Mouse (Mus musculus) limb, embryonic 15.5 days (tissue): ENCODE results near the gene Nyx. TPM values are rescaled to one million over a fixed set of nuclear protein-coding genes. Genes with fewer than 3 reads are reported as not detected.

Source experiments
- ATAC-seq: fragments of 200-750 bp; cut with Nextera tagmentation; 2 replicates; pipeline ENCODE4 v1.8.0; 2017; ENCODE audit warnings: low read depth, moderate TSS enrichment; ENCODE audit not compliant: insufficient number of reproducible peaks, low FRiP score, low TSS enrichment
- H3K27ac ChIP-seq: fragments of 300-500 bp; sonication (generic); 2 replicates; pipeline ENCODE4 v1.5.1; 2015; ENCODE audit warnings: moderate library complexity, mild to moderate bottlenecking, inconsistent platforms
- H3K27me3 ChIP-seq: fragments of 300-500 bp; sonication (generic); 2 replicates; pipeline ENCODE4 v1.6.1; 2015; ENCODE audit warnings: inconsistent platforms
- H3K36me3 ChIP-seq: fragments of 300-500 bp; sonication (generic); 2 replicates; pipeline ENCODE4 v1.6.1; 2015; ENCODE audit warnings: inconsistent platforms
- H3K4me1 ChIP-seq: fragments of 300-500 bp; sonication (generic); 2 replicates; pipeline ENCODE4 v1.6.1; 2015; ENCODE audit warnings: inconsistent platforms
- H3K4me2 ChIP-seq: fragments of 300-500 bp; sonication (generic); 2 replicates; pipeline ENCODE4 v1.6.1; 2015; ENCODE audit warnings: mild to moderate bottlenecking, inconsistent platforms
- H3K4me3 ChIP-seq: fragments of 300-500 bp; sonication (generic); 2 replicates; pipeline ENCODE4 v1.5.1; 2015; ENCODE audit warnings: mild to moderate bottlenecking, inconsistent platforms
- H3K9ac ChIP-seq: fragments of 300-500 bp; sonication (generic); 2 replicates; pipeline ENCODE4 v1.6.1; 2015; ENCODE audit warnings: inconsistent platforms
- H3K9me3 ChIP-seq: fragments of 300-500 bp; sonication (generic); 2 replicates; pipeline ENCODE4 v1.6.1; 2016; ENCODE audit warnings: inconsistent platforms
- WGBS: fragments of 180-500 bp; shearing (Covaris S2); methylation state at CpG from one replicate; pipeline ENCODE4 v1.1.7; 2015; 5-methylcytosine and 5-hydroxymethylcytosine counted together
- polyA plus RNA-seq: library from polyadenylated mRNA; unstranded; fragments of >200 nt; fragmentation: Nextera tagmentation; extraction: Ambion mirVana; gene quantifications from 2 replicates; pipeline ENCODE4 v1.2.1, GENCODE M21; 2015

Nyx gene
- polyA plus RNA-seq, 1 experiment from 2014 or later, result 0.04 TPM

DNA sequence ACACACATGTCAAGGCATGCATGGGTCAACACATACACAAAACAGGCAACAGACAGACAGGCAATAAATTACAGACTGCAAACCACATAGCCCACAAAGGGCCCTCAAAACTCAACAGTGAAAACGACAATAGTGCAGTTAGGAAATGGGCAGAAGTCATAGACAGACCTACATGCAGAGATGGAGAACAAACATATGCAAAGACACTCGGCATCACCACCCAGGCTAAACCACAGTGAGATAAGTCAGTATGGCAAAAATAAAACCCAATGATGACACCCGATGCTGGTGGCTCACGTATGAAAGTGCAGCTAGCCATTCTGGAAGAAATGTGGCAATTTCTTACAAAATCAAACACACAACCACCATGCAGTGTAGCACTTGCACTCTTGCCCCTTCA, 34.4 kb downstream of the Nyx start:
- H3K9ac ChIP-seq, result no peak overlapping the region
- ATAC-seq, result no peak
- no peak overlapping the region for H3K4me2 ChIP-seq
- H3K36me3 ChIP-seq, result no peaks in the 10 kb centered on the region
- WGBS, result 80% methylated on average over 4 of the region's 4 CpGs
- H3K4me3 ChIP-seq, result no peak overlapping the region
- H3K27me3 ChIP-seq, result no peaks in the 10 kb centered on the region; the same call in 1 of the 2 replicates
- no peaks in the 10 kb centered on the region for H3K4me1 ChIP-seq
- H3K9me3 ChIP-seq, result no peaks in the 10 kb centered on the region
- H3K27ac ChIP-seq, result no peak overlapping the region

DNA sequence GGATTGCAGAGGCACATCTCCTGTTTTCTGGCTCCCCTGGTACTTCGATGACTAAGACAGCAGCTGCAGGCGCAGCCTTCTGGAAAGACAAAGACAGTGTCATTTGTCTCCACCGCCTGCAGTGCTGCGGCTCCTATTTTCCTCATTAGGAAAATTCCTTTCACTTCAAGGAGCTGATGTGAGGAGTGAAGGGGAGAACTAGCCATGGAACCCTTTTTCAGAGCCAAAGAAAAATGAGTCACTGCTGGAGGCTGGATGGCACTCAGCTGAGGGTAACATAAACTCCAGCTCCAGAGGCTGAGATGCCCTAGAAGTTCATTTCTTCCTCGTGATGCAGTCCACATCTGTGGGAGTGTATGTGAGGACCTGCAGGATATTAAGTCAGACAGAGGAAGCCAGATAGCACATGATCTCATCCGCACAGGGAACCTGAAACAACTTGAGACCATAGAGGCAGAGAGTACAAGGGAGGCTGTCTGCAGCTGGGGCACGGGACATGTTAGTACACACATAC, 37.0 kb downstream of the Nyx start:
- no peak for ATAC-seq
- Histone ChIP-seq H3K4me2 (no peak overlapping the region), H3K36me3 (no peaks in the 10 kb centered on the region), H3K9me3 (no peaks in the 10 kb centered on the region), H3K27me3 (no peaks in the 10 kb centered on the region; the same call in 1 of the 2 replicates), H3K27ac (no peak overlapping the region), H3K4me3 (no peak overlapping the region), H3K9ac (no peak overlapping the region), H3K4me1 (no peaks in the 10 kb centered on the region)
- 64% methylated on average over 7 of the region's 7 CpGs for WGBS

DNA sequence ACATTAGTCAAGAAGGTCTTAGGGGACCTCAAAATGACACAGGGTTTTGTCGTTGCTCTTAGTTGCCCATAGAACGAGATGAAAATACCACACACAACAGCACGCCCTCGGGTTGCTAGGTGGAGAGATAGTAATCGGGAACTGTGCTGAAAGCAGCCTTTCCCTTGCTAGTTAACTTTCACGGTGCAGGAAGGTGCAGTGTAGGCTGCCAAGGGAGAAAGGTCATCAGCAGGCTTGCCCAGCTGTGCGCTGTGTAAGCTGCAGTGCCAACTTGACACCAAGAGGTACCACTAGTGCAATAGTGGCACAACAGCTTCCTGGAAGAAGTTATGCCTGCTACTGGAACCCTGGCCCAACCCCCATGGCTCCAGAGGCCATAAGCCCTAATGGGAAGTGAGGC, 38.5 kb downstream of the Nyx start:
- Histone ChIP-seq H3K9me3 (no peaks in the 10 kb centered on the region), H3K4me3 (no peak overlapping the region), H3K27me3 (no peaks in the 10 kb centered on the region; the same call in 1 of the 2 replicates), H3K9ac (no peak overlapping the region), H3K36me3 (no peaks in the 10 kb centered on the region), H3K4me1 (no peaks in the 10 kb centered on the region), H3K4me2 (no peak overlapping the region), H3K27ac (no peak overlapping the region)
- WGBS, result 79% methylated on average over 7 of the region's 7 CpGs
- ATAC-seq, result no peak

DNA sequence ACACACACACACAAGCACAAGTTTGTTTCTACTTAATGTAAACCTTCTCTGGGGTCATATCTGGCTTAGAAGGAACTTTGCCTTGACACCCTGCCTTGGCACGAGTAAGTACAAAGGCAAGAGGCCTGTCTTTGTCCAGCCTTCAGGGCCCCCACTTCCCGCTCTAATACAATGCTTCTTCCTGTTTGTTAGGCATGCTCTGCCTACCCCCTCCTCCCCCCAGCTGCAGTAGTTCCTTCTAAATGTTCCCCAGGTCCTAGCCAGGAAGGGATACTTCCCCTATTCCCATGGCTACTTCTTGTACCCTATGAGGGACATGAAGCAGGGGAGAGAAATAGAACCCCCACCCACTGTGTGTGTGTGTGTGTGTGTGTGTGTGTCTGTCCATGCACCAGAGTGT, 40.5 kb downstream of the Nyx start:
- H3K36me3 ChIP-seq, result no peaks in the 10 kb centered on the region
- no peak overlapping the region for H3K9ac ChIP-seq
- no peaks in the 10 kb centered on the region for H3K9me3 ChIP-seq
- no peaks in the 10 kb centered on the region for H3K4me1 ChIP-seq
- ATAC-seq, result no peak
- H3K27ac ChIP-seq, result no peak overlapping the region
- no peak overlapping the region for H3K4me3 ChIP-seq
- H3K27me3 ChIP-seq, result no peaks in the 10 kb centered on the region; the same call in 1 of the 2 replicates
- no peak overlapping the region for H3K4me2 ChIP-seq
- WGBS, result 69% methylated on average over 2 of the region's 2 CpGs

DNA sequence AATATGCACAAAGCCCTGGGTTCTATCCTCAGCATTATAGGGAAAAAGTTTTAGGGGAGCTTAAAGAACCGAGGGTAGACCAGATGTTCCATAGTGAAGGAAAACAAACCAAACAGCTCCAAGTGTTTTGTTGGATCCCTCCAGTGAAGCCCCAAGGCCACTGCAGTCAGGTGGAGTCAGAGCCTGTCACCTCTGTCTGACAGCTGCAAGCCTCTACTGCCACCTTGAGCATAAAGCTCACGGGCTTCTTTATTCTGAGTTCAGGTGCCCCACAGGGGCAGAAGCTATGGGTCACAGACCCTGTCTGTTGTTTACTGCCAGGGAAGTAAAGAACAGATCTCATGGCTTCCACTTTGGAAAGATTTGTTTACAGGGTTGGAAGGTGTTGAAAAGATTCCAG, 47.2 kb downstream of the Nyx start:
- no peak for ATAC-seq
- WGBS, result 45% methylated on average over 2 of the region's 2 CpGs
- Histone ChIP-seq H3K9ac (no peak overlapping the region), H3K9me3 (no peaks in the 10 kb centered on the region), H3K27me3 (peaks cover 5% of the 10 kb centered on the region; the same call in 1 of the 2 replicates), H3K4me2 (no peak overlapping the region), H3K4me3 (no peak overlapping the region), H3K36me3 (no peaks in the 10 kb centered on the region; the same call in 1 of the 2 replicates), H3K27ac (no peak overlapping the region), H3K4me1 (no peaks in the 10 kb centered on the region)

DNA sequence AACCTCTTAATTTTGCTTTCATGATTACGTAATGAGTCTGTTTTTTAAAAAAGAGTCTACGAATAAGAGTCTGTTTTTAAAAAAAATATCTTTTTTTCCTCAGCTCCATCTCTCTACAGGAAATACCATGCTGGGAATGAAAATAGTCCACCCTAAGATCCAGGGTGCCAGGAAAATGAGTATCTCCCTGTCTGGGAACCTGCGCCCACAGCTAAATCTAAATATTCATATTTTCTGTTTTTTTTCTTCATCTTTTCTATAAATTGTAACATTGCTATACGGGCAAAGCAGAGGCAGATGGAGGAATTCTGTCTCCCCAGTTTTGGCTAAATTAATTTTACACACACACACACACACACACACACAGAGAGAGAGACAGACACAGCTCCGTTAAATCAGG, 48.0 kb downstream of the Nyx start:
- H3K4me3 ChIP-seq, result no peak overlapping the region
- WGBS, result 84% methylated on average over 5 of the region's 5 CpGs
- H3K4me2 ChIP-seq, result no peak overlapping the region
- no peaks in the 10 kb centered on the region; the same call in 1 of the 2 replicates for H3K36me3 ChIP-seq
- H3K9ac ChIP-seq, result no peak overlapping the region
- no peak overlapping the region for H3K27ac ChIP-seq
- no peaks in the 10 kb centered on the region for H3K4me1 ChIP-seq
- no peak for ATAC-seq
- H3K9me3 ChIP-seq, result no peaks in the 10 kb centered on the region
- peaks cover 5% of the 10 kb centered on the region; the same call in 1 of the 2 replicates for H3K27me3 ChIP-seq

DNA sequence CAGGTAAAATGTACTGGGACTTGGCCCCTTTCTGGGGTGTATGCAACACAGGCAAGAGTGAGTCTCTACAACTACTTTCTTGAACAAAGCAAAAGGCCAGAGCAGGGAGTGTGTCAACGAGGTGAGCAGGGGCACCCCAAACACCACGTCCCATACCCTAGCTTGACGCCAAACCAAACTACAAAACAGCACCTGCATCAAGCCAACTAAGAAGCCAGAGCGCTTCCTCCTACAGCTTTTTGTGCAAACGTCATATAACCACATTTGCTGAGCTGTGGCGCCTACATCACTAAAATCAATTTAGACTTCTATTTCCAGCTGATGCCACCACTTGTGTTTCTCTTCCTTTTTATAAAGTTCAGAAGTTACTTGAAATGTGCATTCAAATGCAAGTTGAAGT, 50.5 kb downstream of the Nyx start:
- WGBS, result 93% methylated on average over 6 of the region's 6 CpGs
- Histone ChIP-seq H3K36me3 (no peaks in the 10 kb centered on the region; the same call in 1 of the 2 replicates), H3K27me3 (peaks cover 12% of the 10 kb centered on the region; the same call in 1 of the 2 replicates), H3K4me3 (no peak overlapping the region), H3K4me2 (no peak overlapping the region), H3K9ac (no peak overlapping the region), H3K4me1 (no peaks in the 10 kb centered on the region), H3K27ac (no peak overlapping the region), H3K9me3 (no peaks in the 10 kb centered on the region)
- no peak for ATAC-seq

DNA sequence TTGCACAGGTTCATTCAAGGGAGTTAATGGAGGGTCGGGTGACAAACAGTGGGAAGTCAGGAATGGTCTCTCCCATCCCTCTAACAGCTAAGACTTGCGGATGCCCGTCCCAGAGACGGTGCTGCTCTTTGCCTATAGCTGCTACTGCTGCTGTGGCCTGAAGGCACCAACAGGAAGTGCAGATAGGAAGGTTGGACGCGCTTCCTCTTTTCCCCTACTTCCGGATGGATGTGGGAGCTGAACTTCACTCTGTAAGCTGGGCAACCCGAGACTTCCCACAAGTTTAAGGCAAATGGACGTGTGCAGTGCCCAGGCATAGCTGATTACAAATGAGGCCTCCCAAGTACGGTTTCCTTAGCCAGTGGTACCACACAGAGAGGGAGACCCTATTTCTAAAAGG, 52.1 kb downstream of the Nyx start:
- Histone ChIP-seq H3K36me3 (no peaks in the 10 kb centered on the region; the same call in 1 of the 2 replicates), H3K4me3 (no peak overlapping the region), H3K4me1 (no peaks in the 10 kb centered on the region), H3K9me3 (no peaks in the 10 kb centered on the region), H3K9ac (no peak overlapping the region), H3K27ac (no peak overlapping the region), H3K4me2 (no peak overlapping the region), H3K27me3 (peaks cover 12% of the 10 kb centered on the region; the same call in 1 of the 2 replicates)
- 72% methylated on average over 10 of the region's 10 CpGs for WGBS
- no peak for ATAC-seq

DNA sequence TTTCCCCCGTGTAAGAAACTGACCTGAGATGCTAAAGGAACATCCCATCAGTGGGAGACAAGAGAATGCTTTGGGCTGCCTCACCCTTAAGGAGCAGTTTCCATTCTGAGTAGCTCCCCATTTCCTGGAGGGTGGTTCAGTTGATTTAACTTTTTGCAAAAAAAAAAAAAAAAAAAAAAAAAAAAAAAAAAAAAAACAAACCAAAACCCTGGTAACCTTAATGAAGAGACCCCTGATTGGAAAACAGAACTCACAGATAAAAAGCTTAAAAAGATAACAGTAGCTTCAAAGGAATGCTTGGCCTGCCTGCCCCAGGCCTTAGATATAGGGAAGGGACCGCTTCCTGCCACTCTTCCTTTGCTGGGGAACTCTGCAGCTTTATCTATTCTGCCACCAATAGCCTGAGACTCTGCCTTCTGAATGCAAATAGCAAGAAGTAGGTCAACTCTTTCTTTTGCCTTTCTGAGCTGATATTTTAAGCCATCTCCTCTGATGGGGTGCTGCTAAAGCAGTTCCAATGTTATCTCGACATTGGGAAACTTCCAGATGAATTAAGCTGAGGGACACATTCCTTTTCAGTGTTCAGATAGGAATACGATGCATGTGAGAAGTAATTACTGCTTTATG, 53.0 kb downstream of the Nyx start:
- H3K27me3 ChIP-seq, result peaks cover 12% of the 10 kb centered on the region; the same call in 1 of the 2 replicates
- ATAC-seq, result no peak

DNA sequence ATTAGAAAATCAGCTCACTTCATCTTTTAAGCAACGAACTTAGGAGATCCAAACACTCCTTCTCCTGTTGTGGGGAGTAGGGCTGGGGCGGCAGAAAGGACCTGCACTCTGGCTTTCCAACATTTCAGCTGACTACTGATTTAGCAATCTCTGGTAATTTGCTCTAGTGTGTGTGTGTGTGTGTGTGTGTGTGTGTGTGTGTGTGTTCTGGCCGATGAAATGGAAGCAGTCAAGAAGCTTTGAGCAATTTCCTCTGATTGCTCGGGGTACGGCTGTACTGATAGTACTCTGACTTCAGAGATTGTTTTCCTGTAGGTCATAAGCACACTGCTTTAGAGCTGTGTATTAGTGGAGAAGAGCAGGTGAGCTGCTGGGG, 53.5 kb downstream of the Nyx start:
- H3K4me3 ChIP-seq, result no peak overlapping the region
- 81% methylated on average over 5 of the region's 5 CpGs for WGBS
- H3K4me1 ChIP-seq, result no peaks in the 10 kb centered on the region
- no peak overlapping the region for H3K4me2 ChIP-seq
- no peaks in the 10 kb centered on the region; the same call in 1 of the 2 replicates for H3K36me3 ChIP-seq
- no peak overlapping the region for H3K9ac ChIP-seq
- H3K9me3 ChIP-seq, result no peaks in the 10 kb centered on the region
- ATAC-seq, result no peak
- H3K27ac ChIP-seq, result no peak overlapping the region
- H3K27me3 ChIP-seq, result peaks cover 15% of the 10 kb centered on the region; the same call in 1 of the 2 replicates

More for the DNA sequence above, 53.0 kb downstream of the Nyx start:
- no peak overlapping the region for H3K4me3 ChIP-seq
- 85% methylated on average over 4 of the region's 4 CpGs for WGBS
- no peak overlapping the region for H3K4me2 ChIP-seq
- no peaks in the 10 kb centered on the region for H3K9me3 ChIP-seq
- no peaks in the 10 kb centered on the region; the same call in 1 of the 2 replicates for H3K36me3 ChIP-seq
- H3K4me1 ChIP-seq, result no peaks in the 10 kb centered on the region
- H3K9ac ChIP-seq, result no peak overlapping the region
- H3K27ac ChIP-seq, result no peak overlapping the region

DNA sequence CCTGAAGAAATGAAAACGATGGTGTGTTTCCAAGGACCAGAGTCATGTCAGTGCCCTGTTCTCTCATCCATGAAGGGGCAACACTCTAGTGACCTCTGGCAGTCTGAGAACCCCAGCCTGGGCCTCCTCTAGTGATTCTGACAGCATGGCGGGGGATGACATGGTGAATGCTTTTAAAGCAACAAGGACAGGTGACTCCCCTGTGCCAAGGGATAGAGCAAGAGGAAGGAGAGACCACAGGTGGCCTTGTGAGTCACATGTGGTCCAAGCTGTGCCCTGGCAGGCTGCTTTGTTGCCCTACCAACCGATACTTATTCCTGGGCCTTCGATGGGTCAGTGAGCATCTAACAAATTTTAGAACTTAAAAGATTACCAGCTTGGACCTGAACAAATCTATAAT, 54.7 kb downstream of the Nyx start:
- H3K4me2 ChIP-seq, result no peak overlapping the region
- no peak overlapping the region for H3K9ac ChIP-seq
- H3K36me3 ChIP-seq, result peaks cover under 1% of the 10 kb centered on the region
- no peak overlapping the region for H3K4me3 ChIP-seq
- no peaks in the 10 kb centered on the region for H3K4me1 ChIP-seq
- peaks cover 14% of the 10 kb centered on the region; the same call in 1 of the 2 replicates for H3K27me3 ChIP-seq
- H3K27ac ChIP-seq, result no peak overlapping the region
- ATAC-seq, result no peak
- WGBS, result 83% methylated on average over 4 of the region's 4 CpGs
- H3K9me3 ChIP-seq, result no peaks in the 10 kb centered on the region

DNA sequence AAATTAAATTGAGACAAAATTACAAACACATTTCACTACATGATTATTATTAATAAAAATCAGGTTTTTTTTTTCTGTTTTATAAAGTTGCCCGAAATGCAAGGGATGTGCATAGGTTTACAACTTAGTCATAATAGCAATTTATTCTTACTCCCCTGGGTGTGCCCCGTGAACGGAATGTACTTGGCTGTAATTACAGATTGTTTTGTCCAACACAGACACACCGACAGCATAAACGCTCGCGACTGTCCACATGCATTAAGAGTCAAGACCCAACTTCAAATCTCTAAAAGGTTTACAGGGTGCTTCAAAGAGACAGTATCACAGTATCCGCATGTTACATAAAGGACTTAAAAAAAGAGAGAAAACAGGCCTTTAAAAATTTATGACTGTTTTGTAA, 55.4 kb downstream of the Nyx start:
- no peak for ATAC-seq
- peaks cover 4% of the 10 kb centered on the region for H3K36me3 ChIP-seq
- H3K27ac ChIP-seq, result no peak overlapping the region
- no peaks in the 10 kb centered on the region for H3K9me3 ChIP-seq
- H3K4me2 ChIP-seq, result no peak overlapping the region
- 72% methylated on average over 8 of the region's 8 CpGs for WGBS
- H3K4me1 ChIP-seq, result no peaks in the 10 kb centered on the region
- no peak overlapping the region for H3K9ac ChIP-seq
- H3K27me3 ChIP-seq, result peaks cover 10% of the 10 kb centered on the region; the same call in 1 of the 2 replicates
- no peak overlapping the region for H3K4me3 ChIP-seq
